Mouse (Mus musculus): ENCODE measurements around the gene Ndufa13. TPM values are rescaled to one million over a fixed set of nuclear protein-coding genes. Genes with fewer than 3 reads are reported as not detected.

Gene Ndufa13
- polyA plus RNA-seq, 1 experiment from 2014 or later = 446 TPM

- Histone ChIP-seq H3K27ac (replicated peaks in 1 of 2; ENCODE audit: control insufficient read depth in 1 of 2, insufficient read depth in 1 of 2, low read depth in 2 of 2, low read length in 2 of 2) (0 out of 4 replicates have a peak within 1 kb of the TSS, but pooled peaks of 1 of the 2 experiments have one; percentile 3), H3K27me3 (ENCODE audit: control insufficient read depth, insufficient read depth, low read length) (peaks cover 80% of the 10 kb centered on the region), H3K4me2 (ENCODE audit: low read length) (peak within 1 kb of the TSS; percentile 67), H3K4me3 (ENCODE audit: control insufficient read depth in 1 of 2, insufficient read depth in 1 of 2, low read depth in 1 of 2, low read length in 2 of 2) (peak within 1 kb of the TSS; percentile 27 to 37), H3K4me1 (ENCODE audit: control insufficient read depth in 2 of 2, insufficient read depth in 2 of 2, low read length in 2 of 2) (peaks cover 16 to 34% of the 10 kb centered on the region in 2 experiments; a peak in 3 of 4 replicates), H3K36me3 (ENCODE audit: control insufficient read depth, insufficient read depth, low read length) (peaks cover 12% of the 10 kb centered on the region), H3K9me3 (ENCODE audit: control insufficient read depth, low read length) (no peaks in the 10 kb centered on the region), H3K9ac (ENCODE audit: low read length) (peak within 1 kb of the TSS; percentile 31; the same call in 1 of the 2 replicates)
- 2% methylated on average over 59 of the region's 60 CpGs for WGBS
- ATAC-seq (ENCODE audit: insufficient number of reproducible peaks, insufficient read depth, low FRiP score, low read depth) = no peak
Measured at GRCm38 (mm10) chr8:69887289-69888243, 14.8 kb downstream of the Ndufa13 start, which contains the start of gene Cilp2. Cilp2 (minus strand) TSS chr8:69887687.

- Histone ChIP-seq H3K9ac (ENCODE audit: low read length) (no peak overlapping the region), H3K27me3 (ENCODE audit: control insufficient read depth, insufficient read depth, low read length) (peaks cover 100% of the 10 kb centered on the region), H3K27ac (replicated peaks in 1 of 2; ENCODE audit: control insufficient read depth in 1 of 2, insufficient read depth in 1 of 2, low read depth in 2 of 2, low read length in 2 of 2) (no peak overlapping the region), H3K4me2 (ENCODE audit: low read length) (no peak overlapping the region), H3K36me3 (ENCODE audit: control insufficient read depth, insufficient read depth, low read length) (no peaks in the 10 kb centered on the region), H3K4me1 (ENCODE audit: control insufficient read depth in 2 of 2, insufficient read depth in 2 of 2, low read length in 2 of 2) (peaks cover 20 to 43% of the 10 kb centered on the region in 2 experiments; a peak in 3 of 4 replicates), H3K4me3 (ENCODE audit: control insufficient read depth in 1 of 2, insufficient read depth in 1 of 2, low read depth in 1 of 2, low read length in 2 of 2) (no peak overlapping the region), H3K9me3 (ENCODE audit: control insufficient read depth, low read length) (no peaks in the 10 kb centered on the region)
- WGBS = 60% methylated on average over 13 of the region's 13 CpGs
- ATAC-seq (ENCODE audit: insufficient number of reproducible peaks, insufficient read depth, low FRiP score, low read depth) = no peak
Measured at GRCm38 (mm10) chr8:69884141-69884540, 18.2 kb downstream of the Ndufa13 start.

GRCm38 (mm10) chr8:69882833-69883600 is 19.3 kb downstream of the Ndufa13 start:
- no peak for ATAC-seq (ENCODE audit: insufficient number of reproducible peaks, insufficient read depth, low FRiP score, low read depth)
- H3K27me3 ChIP-seq (ENCODE audit: control insufficient read depth, insufficient read depth, low read length) = peaks cover 91% of the 10 kb centered on the region
- H3K27ac ChIP-seq (replicated peaks in 1 of 2; ENCODE audit: control insufficient read depth in 1 of 2, insufficient read depth in 1 of 2, low read depth in 2 of 2, low read length in 2 of 2) = no peak overlapping the region
- no peaks in the 10 kb centered on the region for H3K9me3 ChIP-seq (ENCODE audit: control insufficient read depth, low read length)
- peak overlapping the region in 1 of 2 experiments; percentile 40; a peak in 2 of 4 replicates for H3K4me3 ChIP-seq (ENCODE audit: control insufficient read depth in 1 of 2, insufficient read depth in 1 of 2, low read depth in 1 of 2, low read length in 2 of 2)
- no peaks in the 10 kb centered on the region for H3K36me3 ChIP-seq (ENCODE audit: control insufficient read depth, insufficient read depth, low read length)
- H3K4me1 ChIP-seq (ENCODE audit: control insufficient read depth in 2 of 2, insufficient read depth in 2 of 2, low read length in 2 of 2) = peaks cover 12 to 32% of the 10 kb centered on the region in 2 experiments; a peak in 3 of 4 replicates
- WGBS = 19% methylated on average over 52 of the region's 52 CpGs
- H3K9ac ChIP-seq (ENCODE audit: low read length) = no peak overlapping the region
- H3K4me2 ChIP-seq (ENCODE audit: low read length) = peak overlapping the region; percentile 58; the same call in 1 of the 2 replicates

- peak overlapping the region; percentile 45 for H3K9ac ChIP-seq (ENCODE audit: low read length)
- peak overlapping the region; percentile 58 for H3K4me2 ChIP-seq (ENCODE audit: low read length)
- H3K9me3 ChIP-seq (ENCODE audit: control insufficient read depth, low read length) = no peaks in the 10 kb centered on the region
- H3K36me3 ChIP-seq (ENCODE audit: control insufficient read depth, insufficient read depth, low read length) = no peaks in the 10 kb centered on the region
- H3K27me3 ChIP-seq (ENCODE audit: control insufficient read depth, insufficient read depth, low read length) = peaks cover 82% of the 10 kb centered on the region
- ATAC-seq (ENCODE audit: insufficient number of reproducible peaks, insufficient read depth, low FRiP score, low read depth) = no peak
- H3K4me3 ChIP-seq (ENCODE audit: control insufficient read depth in 1 of 2, insufficient read depth in 1 of 2, low read depth in 1 of 2, low read length in 2 of 2) = peak overlapping the region; percentile 40 to 44
- WGBS = 6% methylated on average over 102 of the region's 103 CpGs
- peaks cover 7 to 24% of the 10 kb centered on the region in 2 experiments; a peak in 3 of 4 replicates for H3K4me1 ChIP-seq (ENCODE audit: control insufficient read depth in 2 of 2, insufficient read depth in 2 of 2, low read length in 2 of 2)
- H3K27ac ChIP-seq (replicated peaks in 1 of 2; ENCODE audit: control insufficient read depth in 1 of 2, insufficient read depth in 1 of 2, low read depth in 2 of 2, low read length in 2 of 2) = no peak overlapping the region
Measured at GRCm38 (mm10) chr8:69882021-69882756, 20.2 kb downstream of the Ndufa13 start.

- Histone ChIP-seq H3K9ac (ENCODE audit: low read length) (peak overlapping the region; percentile 18; the same call in 1 of the 2 replicates), H3K4me3 (ENCODE audit: control insufficient read depth in 1 of 2, insufficient read depth in 1 of 2, low read depth in 1 of 2, low read length in 2 of 2) (peak overlapping the region; percentile 40 to 44; a peak in 3 of 4 replicates), H3K4me2 (ENCODE audit: low read length) (peak overlapping the region; percentile 58), H3K36me3 (ENCODE audit: control insufficient read depth, insufficient read depth, low read length) (no peaks in the 10 kb centered on the region), H3K9me3 (ENCODE audit: control insufficient read depth, low read length) (no peaks in the 10 kb centered on the region), H3K4me1 (ENCODE audit: control insufficient read depth in 2 of 2, insufficient read depth in 2 of 2, low read length in 2 of 2) (peaks cover 6 to 19% of the 10 kb centered on the region in 2 experiments; a peak in 3 of 4 replicates), H3K27ac (replicated peaks in 1 of 2; ENCODE audit: control insufficient read depth in 1 of 2, insufficient read depth in 1 of 2, low read depth in 2 of 2, low read length in 2 of 2) (no peak overlapping the region), H3K27me3 (ENCODE audit: control insufficient read depth, insufficient read depth, low read length) (peaks cover 80% of the 10 kb centered on the region)
- WGBS = 18% methylated on average over 79 of the region's 79 CpGs
- no peak for ATAC-seq (ENCODE audit: insufficient number of reproducible peaks, insufficient read depth, low FRiP score, low read depth)
Measured at GRCm38 (mm10) chr8:69881261-69881865, 21.0 kb downstream of the Ndufa13 start.

GRCm38 (mm10) chr8:69880841-69881240 is 21.5 kb downstream of the Ndufa13 start:
- H3K27ac ChIP-seq (replicated peaks in 1 of 2; ENCODE audit: control insufficient read depth in 1 of 2, insufficient read depth in 1 of 2, low read depth in 2 of 2, low read length in 2 of 2) = no peak overlapping the region
- H3K9ac ChIP-seq (ENCODE audit: low read length) = no peak overlapping the region
- H3K4me2 ChIP-seq (ENCODE audit: low read length) = peak overlapping the region; percentile 58
- peaks cover 75% of the 10 kb centered on the region for H3K27me3 ChIP-seq (ENCODE audit: control insufficient read depth, insufficient read depth, low read length)
- ATAC-seq (ENCODE audit: insufficient number of reproducible peaks, insufficient read depth, low FRiP score, low read depth) = no peak
- WGBS = 12% methylated on average over 37 of the region's 37 CpGs
- peak overlapping the region in 1 of 2 experiments; percentile 40; a peak in 2 of 4 replicates for H3K4me3 ChIP-seq (ENCODE audit: control insufficient read depth in 1 of 2, insufficient read depth in 1 of 2, low read depth in 1 of 2, low read length in 2 of 2)
- H3K36me3 ChIP-seq (ENCODE audit: control insufficient read depth, insufficient read depth, low read length) = no peaks in the 10 kb centered on the region
- H3K4me1 ChIP-seq (ENCODE audit: control insufficient read depth in 2 of 2, insufficient read depth in 2 of 2, low read length in 2 of 2) = peaks cover 6 to 15% of the 10 kb centered on the region in 2 experiments; a peak in 3 of 4 replicates
- no peaks in the 10 kb centered on the region for H3K9me3 ChIP-seq (ENCODE audit: control insufficient read depth, low read length)
